Mouse (Mus musculus) spleen, adult 2 months (tissue): ENCODE results near the gene Tnfaip8l1.

Source experiments
- CTCF ChIP-seq: fragments of 200-500 bp; IDR thresholded peaks from 2 replicates; pipeline ENCODE4 v1.5.1; 2011; ENCODE audit warnings: mild to moderate bottlenecking, inconsistent platforms; ENCODE audit not compliant: insufficient read depth, insufficient read length, insufficient replicate concordance; ENCODE audit errors: extremely low read depth
- POLR2A ChIP-seq: fragments of 200-500 bp; IDR thresholded peaks from 2 replicates; pipeline ENCODE4 v1.6.1; 2011; ENCODE audit warnings: low read depth, low read length, inconsistent platforms

GRCm38 (mm10) chr17:56212676-56213075 is 50.4 kb downstream of the Tnfaip8l1 start:
- TF ChIP-seq CTCF (no peak), POLR2A (no peak)
